Mouse (Mus musculus) spleen, postnatal 10 days (tissue): Measurements from ENCODE around the gene Grid2.

Experiments used
- DNase-seq, 2 experiments: peaks; one replicate each; pipeline ENCODE4 v3.0.0; 2021 to 2022; ENCODE audit warnings: low spot score in 2 of 2

The Grid2 gene

DNA sequence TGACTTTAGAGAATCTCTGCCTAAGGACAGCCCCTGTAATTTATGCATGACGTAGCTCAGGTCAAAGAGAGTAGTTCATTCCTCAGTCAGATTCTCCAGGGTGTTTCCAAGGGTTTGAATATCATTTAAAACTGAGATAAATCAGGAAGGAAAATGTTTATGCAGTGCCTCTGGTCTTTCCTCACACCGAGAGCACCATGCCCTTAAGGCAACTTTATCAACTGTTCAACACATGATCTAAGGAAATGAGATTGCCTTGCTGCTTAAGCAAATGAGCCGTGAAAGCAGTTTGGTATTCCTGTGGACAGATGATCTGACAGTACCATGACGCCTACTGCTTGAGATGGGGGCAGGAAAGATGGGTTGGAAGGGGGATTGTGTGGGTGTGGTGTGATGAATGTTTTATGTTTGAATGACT, 1342.5 kb downstream of the Grid2 start:
- no peak for DNase-seq

DNA sequence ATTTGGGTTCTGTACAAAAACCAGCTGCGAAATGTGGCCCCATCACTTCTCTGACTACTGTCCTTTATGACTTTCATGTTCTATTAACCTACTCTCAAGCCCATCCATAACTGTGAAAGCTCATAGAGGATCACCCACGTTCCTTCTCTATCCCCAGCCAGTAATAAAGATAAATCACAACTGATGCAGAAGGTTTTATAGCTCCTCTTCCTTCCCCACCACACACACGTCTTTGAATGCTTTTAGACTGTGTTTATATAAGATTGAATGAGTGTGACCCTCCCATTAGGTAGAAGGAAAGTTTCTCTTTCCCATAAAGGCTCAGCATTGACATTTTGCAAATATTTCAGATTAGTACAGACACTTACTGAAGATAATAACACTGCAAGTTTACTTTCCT, 1350.1 kb downstream of the Grid2 start:
- no peak for DNase-seq

DNA sequence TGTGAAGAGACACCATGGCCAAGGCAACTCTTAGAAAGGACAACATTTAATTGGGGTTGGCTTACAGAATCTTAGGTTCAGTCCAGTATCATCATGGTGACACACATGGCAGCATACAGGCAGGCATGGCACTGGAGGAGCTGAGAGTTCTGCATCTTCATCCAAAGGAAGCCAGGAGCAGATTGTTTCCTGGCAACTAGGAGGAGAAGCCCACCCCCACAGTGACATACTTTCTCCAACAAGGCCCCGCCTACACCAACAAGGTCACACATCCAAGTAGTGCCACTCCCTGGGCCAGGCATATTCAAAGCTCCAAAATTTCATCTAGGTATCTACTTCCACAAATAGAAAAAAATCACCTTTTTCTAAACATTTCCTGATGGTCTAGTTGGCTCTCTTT, 1351.4 kb downstream of the Grid2 start:
- no peak for DNase-seq

DNA sequence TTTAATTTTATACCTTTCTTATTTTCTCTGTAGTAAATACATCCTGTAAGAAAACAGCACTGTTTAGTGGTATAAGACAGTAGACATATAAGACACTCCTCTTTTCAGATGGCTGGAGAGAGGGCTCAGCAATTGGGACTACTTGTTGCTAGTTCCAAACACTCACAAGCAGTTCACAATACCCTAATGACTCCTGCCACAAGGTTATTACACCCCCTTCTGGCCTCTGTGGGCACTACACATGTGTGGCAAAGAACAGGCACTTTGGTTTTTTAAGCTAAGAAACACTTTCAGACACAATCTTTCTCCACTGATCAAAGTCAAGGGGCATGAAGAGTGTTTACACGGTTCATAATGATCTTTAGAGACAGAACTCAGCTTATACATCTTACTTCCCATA, 1352.3 kb downstream of the Grid2 start:
- no peak for DNase-seq

DNA sequence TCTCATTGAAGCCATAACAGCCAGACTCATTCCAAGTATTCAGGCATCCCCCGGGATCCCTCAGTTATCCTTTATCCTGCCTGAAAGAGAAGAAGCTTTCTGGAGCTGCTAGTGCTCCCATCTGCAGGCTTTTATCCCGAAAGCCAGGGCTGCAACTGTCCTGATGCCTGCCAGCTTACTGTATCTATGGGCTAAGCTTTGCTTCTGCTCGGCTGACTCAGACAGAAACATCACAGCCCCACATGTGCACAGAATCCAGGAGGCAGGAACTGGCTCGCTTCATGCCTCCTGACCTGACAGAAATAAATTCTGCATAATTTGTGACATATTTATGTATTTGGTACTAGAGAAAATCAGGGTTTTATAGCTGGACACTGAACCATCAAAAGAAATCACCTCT, 1361.2 kb downstream of the Grid2 start:
- DNase-seq: no peak

DNA sequence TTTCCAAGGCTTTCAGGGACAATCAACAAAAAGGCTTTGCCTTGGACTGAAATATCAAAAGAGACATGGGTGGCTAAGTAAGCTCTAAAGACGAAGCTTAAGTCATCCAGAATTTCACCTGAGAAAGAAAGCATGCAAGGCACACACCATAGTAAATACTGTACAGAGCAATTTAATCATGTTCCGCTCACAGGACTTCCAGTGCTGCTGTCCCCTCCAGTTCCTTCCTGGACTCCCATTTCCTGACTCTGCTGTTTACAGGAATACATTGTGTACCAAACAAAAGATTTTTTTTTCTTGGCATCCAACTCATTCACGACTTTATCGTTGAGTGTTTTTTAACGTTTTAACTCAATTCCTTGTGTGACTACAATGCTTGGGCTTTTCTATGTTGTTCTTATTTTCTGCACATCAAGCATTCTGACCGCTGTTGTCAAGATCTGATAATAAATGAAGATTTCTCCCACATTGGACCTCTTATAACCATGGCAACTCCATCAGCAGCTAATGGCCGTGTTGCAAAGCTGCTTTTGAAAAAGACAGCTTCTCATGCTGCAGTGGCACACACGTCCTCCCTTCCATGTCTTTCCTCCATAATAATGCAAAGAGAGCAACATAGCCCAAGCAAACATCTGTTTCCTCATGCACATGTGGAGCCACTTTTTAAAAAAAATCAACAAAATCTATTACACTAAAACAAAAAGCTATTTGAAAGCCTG, 1361.9 kb downstream of the Grid2 start:
- no peak for DNase-seq

DNA sequence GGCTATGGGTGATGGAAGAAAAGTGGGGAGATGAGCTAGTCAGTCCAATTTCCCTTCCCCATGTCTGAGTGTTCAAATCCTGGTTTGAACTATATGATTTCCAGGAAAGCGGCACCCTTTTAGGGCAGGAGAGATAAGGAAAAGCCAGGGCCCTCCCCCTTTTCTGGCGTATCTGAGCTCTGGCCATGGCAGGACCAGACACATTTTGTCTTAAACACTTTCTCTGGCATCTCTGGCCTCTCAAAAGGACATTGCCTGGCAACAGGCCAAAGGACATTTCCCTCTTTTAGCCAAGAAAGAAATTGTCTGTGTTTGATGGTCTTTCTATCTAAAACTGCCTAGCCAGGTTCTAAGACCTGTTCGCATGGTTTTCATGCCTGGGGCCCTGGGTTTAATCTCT, 1367.7 kb downstream of the Grid2 start:
- no peak for DNase-seq

DNA sequence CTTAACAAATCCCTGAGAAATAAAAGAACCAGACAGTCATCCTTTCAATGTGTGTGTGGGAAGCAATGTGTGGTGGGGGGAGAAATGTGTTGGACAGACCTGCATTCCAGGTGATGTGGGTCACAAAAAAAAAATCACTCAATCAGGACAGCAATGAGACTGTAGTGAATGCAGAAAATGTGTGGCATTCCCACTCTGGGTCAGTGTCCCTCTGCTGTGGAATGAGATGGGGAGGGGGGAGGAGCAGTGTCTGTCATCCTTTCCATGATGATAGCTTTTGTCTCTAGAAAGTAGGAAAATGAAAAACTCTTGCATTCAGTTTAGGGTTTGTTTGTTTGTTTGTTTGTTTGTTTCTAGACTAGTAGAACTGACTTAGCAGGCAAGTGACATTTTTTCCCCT, 1392.0 kb downstream of the Grid2 start:
- DNase-seq: no peak

DNA sequence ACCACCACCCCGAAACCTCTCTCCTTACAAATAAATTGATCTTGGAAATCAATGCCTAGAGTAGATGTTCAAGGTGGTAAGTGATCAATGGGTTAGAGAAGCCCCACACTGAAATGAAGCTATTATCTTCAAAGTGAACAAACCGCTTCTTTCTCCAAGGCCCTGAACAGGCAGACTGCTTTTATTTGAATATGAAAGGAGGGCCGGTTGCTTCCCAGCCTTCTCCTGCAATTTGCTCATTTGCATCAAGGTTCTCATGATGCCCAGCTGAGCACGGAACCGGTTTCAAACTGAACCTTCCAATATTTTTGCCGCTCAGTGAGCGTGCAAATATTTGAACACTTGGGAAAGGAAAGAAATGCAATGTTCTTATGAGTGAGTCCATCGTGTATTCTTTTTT, 1392.5 kb downstream of the Grid2 start:
- DNase-seq: no peak

DNA sequence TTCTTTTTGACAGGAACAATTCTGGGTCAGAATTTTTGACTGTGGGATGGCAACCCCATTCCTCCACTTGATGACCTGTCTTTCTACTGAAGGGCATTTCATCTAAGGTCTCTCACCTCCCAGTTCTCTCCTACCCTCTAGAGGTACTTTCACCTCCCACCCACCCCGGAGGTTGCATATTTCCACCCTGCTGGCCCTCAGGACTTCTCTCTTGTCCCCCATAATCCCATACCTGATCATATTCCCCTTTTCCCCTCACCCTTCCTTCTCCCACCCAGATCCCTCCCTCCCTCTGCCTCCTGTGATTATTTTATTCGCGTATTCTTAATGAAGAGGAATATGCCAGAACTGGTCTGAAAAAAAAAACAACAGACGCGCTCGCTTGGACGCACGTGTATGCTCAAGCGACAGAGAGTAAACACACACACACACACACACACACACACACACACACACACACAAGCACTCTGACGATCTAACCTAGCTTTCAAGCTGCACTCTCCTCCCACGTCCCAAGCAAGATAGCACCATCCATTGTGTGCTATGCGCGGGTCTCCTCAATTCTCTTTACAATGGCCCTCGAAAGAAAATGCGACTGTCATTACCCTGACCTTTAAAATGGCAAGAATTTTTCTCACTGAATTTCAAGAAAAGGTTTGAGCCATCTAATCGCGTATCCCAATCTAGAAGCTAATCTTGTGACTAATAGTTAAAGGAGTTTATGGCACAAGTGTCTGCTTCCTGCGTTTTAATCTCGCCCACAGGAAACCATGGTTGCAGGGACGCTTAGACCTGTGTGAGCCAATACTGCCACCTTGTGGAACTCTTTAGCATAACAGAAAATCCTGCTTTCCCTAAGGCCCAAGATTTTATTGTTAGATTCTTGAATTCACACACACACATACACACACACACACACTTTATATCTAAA, 1393.9 kb downstream of the Grid2 start:
- DNase-seq: peak in 1 of 2 experiments; percentile 22

DNA sequence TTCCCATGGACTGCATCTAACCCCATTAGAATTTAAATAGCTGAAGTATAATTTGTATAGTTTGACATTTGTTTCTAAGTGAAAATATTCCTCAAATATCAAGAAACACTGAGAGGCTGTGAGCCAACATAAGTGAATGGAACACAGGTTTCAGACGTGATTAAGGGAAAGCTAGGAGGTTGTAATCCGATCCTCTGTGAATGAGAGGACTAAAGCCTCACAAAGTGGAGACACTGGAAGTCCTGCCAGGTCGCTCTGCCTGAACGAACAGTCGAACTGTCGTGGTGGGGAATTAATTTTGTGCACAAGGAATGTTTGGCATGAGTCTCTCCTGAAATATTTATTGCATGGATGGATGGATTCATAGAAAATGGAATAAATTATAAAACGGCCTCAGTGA, 1395.1 kb downstream of the Grid2 start:
- DNase-seq: no peak

DNA sequence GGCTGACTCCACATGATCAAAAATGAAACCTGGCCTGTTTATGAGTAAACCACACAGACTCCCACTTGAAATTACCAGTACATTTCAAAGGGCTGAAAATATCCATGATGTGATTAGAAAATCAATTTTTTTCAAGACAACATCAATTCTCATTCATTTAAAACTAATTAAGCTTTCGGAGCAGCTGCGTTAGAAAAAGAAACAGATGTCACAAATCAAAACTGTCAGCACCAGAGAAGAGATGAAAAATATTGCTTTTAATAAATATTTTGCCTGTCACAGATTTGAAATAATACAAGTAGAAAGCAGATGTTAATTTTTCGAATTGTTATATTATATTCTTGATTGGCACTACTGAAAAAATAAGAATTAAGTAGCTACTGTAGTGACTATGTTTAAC, 1415.3 kb downstream of the Grid2 start:
- DNase-seq: no peak

DNA sequence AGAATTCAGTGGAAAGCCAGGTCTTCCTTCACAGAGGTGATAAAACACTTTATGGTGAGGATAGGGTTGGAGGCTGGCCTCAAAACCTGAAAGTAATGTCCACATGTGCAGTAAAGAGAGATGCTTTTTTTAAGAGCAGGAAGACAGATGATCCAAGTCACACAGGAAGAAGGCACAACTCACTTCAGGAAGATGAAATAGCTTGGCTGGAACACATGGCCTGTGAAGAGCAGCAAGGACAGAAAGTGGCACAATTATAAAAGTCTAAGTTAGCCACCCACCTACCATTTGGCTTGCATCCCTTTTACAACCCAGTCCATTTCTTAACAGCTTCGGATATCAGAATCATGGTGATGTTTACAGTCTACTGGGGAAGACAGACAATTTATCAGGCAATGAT, 1423.1 kb downstream of the Grid2 start:
- DNase-seq: no peak

DNA sequence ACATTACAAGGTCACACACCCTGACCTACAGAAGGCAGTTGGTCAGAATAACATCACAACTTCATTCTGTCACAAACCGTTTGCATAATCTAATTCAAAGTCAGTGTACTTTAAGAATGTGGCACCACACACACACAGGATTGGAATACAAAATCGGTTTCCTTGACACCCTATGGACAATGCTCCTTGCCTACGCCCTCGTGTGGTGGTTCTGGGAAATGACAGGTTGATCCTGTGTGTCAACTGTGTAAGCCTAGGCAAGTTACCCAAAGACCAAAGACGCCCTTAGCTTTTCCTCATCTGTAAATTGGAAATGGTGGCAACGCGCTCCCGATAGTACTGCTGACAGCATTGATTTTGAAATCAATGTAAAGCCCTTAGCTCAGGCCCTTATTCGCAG, 1428.3 kb downstream of the Grid2 start:
- DNase-seq: peak in 1 of 2 experiments; percentile 16

DNA sequence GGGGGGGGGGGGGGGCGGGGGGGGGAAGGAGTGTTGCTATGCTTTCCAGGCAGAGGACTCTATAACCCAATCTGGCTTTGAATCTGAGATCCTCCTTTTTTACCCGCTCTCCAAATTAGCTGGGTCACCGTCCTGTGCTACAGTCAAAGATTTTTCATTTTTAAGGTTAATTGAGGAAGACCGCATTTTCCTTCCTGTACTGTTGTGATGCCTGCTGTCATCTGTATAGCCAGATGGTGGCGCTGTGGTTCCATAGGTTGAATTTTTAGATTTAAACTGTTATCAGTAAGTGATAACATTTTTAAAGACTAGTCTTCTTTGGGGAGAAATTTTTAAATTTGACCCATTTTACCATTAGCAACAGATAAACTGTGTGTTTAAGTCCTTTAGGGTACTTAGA, 1429.3 kb downstream of the Grid2 start:
- no peak for DNase-seq

DNA sequence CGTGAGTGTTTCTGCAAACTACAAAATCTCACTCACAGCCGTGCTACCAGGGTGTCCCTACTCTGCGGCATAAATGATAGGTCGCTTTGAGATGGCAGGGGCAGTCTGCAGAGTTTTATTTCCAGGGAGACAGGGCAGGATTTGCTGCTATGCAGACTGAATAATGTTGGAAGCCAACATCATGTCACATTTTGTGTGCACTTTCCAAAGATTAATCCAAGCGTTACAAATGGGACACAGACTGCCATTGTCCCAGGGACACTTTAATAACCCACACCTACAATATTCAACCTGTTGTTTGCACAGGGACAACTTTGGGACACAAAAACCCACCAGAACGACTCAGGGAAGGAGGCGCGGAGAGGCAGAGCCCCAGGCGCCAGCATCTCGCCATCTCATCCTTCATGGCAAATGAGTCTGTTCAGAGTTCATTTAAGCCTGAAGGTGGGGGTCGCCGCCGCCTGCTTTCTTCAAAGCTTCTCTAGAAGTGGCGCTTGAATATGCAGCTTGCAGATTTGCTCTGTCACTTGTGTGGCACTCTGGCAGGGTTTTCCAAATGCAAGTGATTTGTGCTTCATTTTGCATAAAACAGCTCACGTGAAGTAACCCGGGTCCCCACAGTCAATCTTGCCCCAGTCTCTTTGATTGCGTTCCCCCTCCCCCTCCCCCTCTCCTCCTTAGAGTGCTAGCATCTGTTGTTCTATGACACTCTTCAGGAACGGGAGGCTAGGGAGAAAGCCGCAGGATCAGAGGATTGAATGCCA, 1432.7 kb downstream of the Grid2 start:
- no peak for DNase-seq

DNA sequence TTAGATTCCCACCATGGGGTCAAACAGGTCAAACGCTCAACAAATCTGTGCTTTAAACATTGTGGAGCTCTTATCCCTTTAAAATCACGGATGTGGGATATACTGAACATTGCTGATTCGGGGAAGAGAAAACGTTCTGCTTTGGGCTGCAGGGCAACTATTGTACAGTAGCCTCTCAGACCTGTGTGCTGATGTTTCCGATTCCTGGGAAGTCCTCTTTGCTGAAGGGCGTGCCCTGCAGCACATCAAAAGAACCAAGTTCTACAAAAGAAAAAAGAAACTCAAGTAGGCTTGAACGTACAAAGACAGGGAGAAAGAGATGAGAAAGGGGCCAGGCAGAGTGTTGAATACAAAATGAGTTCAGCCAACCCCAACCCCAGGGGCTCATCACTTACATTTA, 1439.0 kb downstream of the Grid2 start:
- DNase-seq: no peak

DNA sequence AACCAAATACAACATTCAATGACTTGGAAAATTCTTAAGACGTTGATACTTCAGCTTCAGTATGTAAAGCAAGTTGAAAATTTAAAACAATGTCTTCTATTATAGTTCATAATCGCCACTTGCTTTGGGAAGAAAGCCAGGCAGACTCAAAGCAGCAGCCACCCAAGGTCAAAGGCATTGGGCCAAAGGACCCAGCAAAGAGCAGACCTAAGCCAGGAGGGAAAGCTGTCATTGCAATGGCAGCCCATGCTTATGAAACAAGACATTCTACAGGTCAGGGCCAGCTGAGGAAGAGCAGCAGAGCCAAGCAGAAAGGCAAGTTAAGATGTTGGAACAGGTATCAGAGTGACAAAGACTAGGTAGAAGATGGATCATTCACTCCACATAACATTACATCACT, 1448.0 kb downstream of the Grid2 start:
- DNase-seq: no peak

DNA sequence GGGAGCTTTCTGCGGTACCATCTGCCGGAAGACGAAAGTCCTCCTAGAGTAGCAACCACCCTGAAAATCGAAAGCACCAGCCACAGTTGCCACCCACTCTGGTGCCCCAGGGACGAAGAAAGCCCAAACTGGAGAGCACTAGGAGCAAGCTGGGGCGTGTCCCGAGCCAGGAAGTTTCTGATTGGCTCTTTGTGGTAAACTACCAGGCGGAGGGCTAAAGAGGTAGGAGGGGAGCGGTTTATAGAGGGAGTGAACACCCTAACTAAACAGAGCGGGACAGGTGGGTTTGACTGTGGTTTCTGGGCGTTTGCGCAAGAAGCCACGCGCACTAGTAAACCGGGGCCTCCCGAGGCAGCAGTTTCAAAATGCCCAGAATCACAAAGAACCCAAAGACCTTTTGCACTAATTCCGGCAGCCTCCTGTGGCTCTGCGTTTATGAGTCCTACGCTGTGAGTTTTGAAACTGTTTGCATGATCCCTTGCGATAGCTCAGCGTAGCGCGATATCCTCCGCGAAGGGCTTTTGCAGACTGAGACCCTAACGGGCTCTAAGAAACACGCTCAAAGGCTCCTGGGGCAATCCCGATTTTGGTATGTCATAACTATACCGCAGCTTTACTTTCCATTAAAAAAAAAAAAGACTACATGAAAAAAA, 1472.2 kb downstream of the Grid2 start:
- DNase-seq: no peak

DNA sequence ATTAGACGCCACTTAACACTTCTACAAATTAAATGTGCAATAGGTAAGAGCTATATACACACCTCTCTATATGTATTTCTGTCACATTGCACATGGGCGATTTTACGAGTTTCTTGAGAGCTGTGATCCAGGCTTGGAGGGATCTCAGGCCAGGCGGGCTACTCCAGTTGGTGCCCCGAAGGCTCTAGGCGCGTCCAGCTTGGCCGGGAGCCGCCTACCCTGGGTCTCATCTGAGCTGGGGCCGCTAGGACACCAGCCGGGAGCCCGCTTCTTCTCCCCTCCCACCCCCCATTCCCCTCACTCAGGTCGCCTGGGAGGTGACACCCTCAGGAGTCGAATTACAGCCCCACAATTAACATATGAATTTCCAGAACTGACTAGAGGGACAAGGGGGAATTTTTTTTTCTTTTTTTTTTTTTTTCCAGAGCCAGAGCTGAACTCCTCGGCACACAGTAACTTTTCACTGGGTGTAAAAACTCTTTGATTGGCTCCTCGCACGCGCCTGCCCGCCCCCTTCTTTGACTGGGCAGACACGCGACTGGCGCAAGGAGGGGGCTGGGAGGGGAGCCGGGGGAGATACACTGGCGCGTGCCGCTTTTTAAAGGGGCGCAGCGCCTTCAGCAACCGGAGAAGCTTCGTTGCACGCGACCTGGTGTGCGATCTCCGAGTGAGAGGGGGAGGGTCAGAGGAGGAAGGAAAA, 1473.0 kb downstream of the Grid2 start, which contains the start of gene Atoh1:
Atoh1 (plus strand) TSS at position 627 of the 700 bp plus-strand sequence.
- DNase-seq: no peak
